Mouse (Mus musculus): ENCODE measurements around the gene 1700025C18Rik. TPM values are rescaled to one million over a fixed set of nuclear protein-coding genes. Genes with fewer than 3 reads are reported as not detected.

1700025C18Rik gene
- total RNA-seq, 2 experiments from 2014 or later = not detected

- 0 out of 2 replicates have a peak, but pooled peaks have one; percentile 31 for ATAC-seq (replicated peaks; ENCODE audit: poor library complexity)
These were observed 11.9 kb downstream of the 1700025C18Rik start for GRCm38 (mm10) chr2:165078605-165079004.

- no peak for ATAC-seq (replicated peaks; ENCODE audit: poor library complexity)
These were observed 12.5 kb downstream of the 1700025C18Rik start for GRCm38 (mm10) chr2:165078045-165078444.

- no peak for ATAC-seq (replicated peaks; ENCODE audit: poor library complexity)
These were observed 13.5 kb downstream of the 1700025C18Rik start for GRCm38 (mm10) chr2:165077055-165077454.

GRCm38 (mm10) chr2:165074937-165075336, 15.6 kb downstream of the 1700025C18Rik start:
- ATAC-seq (replicated peaks; ENCODE audit: poor library complexity) = peak; percentile 95

- no peak; the same call in 1 of the 2 replicates for ATAC-seq (replicated peaks; ENCODE audit: poor library complexity)
These were observed 16.3 kb downstream of the 1700025C18Rik start for GRCm38 (mm10) chr2:165074081-165074884.

GRCm38 (mm10) chr2:165073381-165073781, 17.2 kb downstream of the 1700025C18Rik start:
- ATAC-seq (replicated peaks; ENCODE audit: poor library complexity) = no peak

GRCm38 (mm10) chr2:165070096-165070816, 20.3 kb downstream of the 1700025C18Rik start:
- ATAC-seq (replicated peaks; ENCODE audit: poor library complexity) = peak; percentile 55

GRCm38 (mm10) chr2:165068806-165069205, 21.7 kb downstream of the 1700025C18Rik start:
- no peak for ATAC-seq (replicated peaks; ENCODE audit: poor library complexity)

GRCm38 (mm10) chr2:165064489-165064888, 26.1 kb downstream of the 1700025C18Rik start:
- no peak for ATAC-seq (replicated peaks; ENCODE audit: poor library complexity)

- ATAC-seq (replicated peaks; ENCODE audit: poor library complexity) = 0 out of 2 replicates have a peak, but pooled peaks have one; percentile 14
These were observed 28.7 kb downstream of the 1700025C18Rik start for GRCm38 (mm10) chr2:165061638-165062433.

GRCm38 (mm10) chr2:165059961-165060360, 30.6 kb downstream of the 1700025C18Rik start:
- ATAC-seq (replicated peaks; ENCODE audit: poor library complexity) = no peak

- no peak for ATAC-seq (replicated peaks; ENCODE audit: poor library complexity)
These were observed 34.0 kb downstream of the 1700025C18Rik start for GRCm38 (mm10) chr2:165056377-165057085.

GRCm38 (mm10) chr2:165055905-165056304, 34.6 kb downstream of the 1700025C18Rik start:
- no peak for ATAC-seq (replicated peaks; ENCODE audit: poor library complexity)

- ATAC-seq (replicated peaks; ENCODE audit: poor library complexity) = peak; percentile 61
These were observed 35.4 kb downstream of the 1700025C18Rik start, which contains the start of gene Cd40 for GRCm38 (mm10) chr2:165054888-165055852. Cd40 (plus strand) TSS chr2:165055627.

- ATAC-seq (replicated peaks; ENCODE audit: poor library complexity) = 0 out of 2 replicates have a peak, but pooled peaks have one; percentile 23
These were observed 39.0 kb downstream of the 1700025C18Rik start for GRCm38 (mm10) chr2:165051566-165051965.

GRCm38 (mm10) chr2:165050826-165051548, 39.6 kb downstream of the 1700025C18Rik start:
- ATAC-seq (replicated peaks; ENCODE audit: poor library complexity) = no peak

GRCm38 (mm10) chr2:165049044-165049443, 41.5 kb downstream of the 1700025C18Rik start:
- ATAC-seq (replicated peaks; ENCODE audit: poor library complexity) = no peak

- no peak for ATAC-seq (replicated peaks; ENCODE audit: poor library complexity)
These were observed 46.8 kb downstream of the 1700025C18Rik start for GRCm38 (mm10) chr2:165043729-165044128.
